Mouse (Mus musculus) thymus, postnatal 25 days (tissue): Measurements from ENCODE around the gene Pcsk6.
"Not testable (repeated sequence)": the region's sequence is repeated elsewhere in the genome, so short reads cannot be mapped to it uniquely, and the experiment has no call there.

Experiments used
- DNase-seq: peaks from one replicate; pipeline ENCODE4 v3.0.0; 2022

Pcsk6 gene

DNA sequence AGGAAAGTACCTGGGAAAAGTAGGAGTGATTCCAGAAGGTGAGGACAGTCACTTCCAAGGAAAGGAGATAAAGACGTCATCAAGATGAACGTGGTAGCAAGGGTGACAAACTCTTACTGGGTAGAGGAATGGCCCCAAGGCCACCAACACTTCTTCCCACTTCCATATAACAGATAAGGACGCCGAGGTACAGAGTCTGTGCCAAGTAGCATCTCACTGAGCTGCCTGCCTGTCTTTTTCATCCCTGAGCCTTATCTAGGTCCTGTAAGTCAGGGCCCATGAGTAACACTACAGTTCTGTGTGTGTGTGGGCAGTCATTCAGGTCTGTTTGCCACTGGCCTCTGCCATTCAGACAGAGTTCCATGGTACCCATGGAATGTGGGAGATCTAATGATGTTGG, 23.4 kb downstream of the Pcsk6 start:
- DNase-seq: no peak

DNA sequence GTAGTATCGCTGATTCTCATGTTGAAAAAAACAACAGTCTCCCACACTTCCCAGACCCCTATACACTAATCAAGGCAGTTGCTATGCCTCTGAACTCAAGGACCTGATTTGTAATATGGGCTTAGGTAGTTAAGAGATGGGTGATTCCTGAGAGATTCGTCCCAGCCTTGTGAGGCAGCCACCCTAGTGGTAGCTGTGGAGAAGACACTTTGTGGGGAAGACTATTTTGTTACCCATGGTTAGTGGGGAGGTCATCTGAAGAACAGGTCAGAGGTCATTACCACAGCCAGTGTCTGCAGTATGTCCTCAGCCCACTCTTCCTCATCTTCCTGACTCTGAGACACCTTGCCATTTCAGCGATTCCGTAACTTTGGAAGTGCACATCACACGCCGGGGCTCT, 24.3 kb downstream of the Pcsk6 start:
- DNase-seq: no peak

DNA sequence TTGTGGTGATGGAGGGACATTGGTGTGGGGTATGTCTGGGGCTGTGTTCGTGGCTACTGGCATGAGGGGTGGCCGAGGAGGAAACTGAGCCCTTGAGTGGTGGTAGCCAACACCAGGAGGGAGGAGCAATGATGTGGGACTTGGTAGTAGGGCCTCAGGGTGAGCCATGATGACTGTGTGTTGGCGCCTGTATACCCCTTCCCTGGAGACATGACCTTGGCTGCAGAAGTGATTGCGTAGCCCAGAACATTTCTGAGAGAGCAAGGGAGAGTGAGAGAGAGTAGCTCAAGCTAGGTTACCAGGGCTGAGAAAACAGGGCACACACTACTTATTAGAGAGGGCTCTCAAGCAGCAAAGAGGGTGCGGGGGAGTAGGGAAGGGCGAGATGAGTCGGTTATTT, 30.3 kb downstream of the Pcsk6 start:
- DNase-seq: no peak

DNA sequence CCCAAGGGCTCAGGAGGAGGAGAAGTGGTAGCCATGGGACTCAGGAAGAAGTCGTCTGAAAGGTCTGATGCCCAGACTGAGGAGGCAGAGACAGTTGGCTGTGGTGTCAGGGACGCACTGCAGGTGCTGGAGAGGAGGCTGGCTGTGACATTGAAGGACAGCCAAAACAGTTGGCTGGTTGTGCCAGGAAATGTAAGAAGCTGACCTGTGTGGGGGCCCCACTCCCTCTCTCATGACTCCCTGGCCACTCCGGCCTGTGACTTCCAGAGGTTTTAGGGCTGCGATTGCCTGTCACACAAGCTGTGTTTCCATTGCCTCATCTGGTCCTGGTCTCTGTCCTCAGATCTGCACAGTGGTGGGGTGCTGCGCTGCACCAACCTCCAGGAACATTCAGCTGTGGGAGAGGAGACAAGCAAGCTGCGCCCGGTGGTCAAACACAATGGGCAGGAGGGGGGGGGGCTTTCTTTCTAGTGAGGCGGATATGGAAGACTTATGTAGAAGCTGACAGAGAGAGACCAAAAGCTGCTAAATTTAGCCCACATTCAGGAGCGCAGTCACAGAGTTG, 30.8 kb downstream of the Pcsk6 start:
- DNase-seq: no peak

DNA sequence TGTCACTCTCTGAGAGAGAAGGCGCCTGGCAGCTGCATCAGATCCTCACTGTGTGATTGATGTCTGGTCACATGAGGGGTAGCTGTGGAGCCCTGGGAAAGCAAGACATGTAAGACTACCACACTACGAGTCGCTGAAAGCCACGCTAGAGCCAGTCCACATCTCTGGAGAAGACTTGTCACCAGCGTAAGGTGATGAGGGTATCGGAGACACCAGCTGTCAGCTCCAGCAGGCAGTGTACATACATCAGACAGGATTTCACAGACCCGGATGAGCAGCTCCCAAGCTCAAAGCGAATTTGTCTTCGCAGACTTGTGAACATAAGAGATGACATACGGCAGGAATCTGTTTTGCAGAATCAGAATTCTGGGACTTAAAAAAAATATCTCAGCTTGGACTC, 32.0 kb downstream of the Pcsk6 start:
- DNase-seq: no peak

DNA sequence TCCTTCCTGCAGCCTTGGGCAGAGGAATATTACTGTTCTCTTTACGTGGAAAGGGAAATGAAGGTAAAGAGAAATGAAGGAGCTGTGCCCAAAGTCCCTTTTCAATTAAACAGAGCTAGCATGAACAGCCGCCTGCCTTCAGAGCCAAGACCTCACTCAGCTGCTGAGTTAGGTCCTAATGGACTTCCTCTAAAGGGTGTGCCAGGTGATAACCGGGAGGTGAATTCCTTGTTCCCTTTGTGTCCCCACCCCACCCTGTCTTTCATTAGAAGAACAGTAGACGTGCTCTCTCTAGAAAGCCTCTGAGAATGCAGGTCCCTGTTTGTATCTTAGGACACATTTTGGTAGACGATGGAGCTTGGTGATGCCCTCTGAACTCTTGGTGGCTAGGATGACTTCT, 33.7 kb downstream of the Pcsk6 start:
- no peak for DNase-seq

DNA sequence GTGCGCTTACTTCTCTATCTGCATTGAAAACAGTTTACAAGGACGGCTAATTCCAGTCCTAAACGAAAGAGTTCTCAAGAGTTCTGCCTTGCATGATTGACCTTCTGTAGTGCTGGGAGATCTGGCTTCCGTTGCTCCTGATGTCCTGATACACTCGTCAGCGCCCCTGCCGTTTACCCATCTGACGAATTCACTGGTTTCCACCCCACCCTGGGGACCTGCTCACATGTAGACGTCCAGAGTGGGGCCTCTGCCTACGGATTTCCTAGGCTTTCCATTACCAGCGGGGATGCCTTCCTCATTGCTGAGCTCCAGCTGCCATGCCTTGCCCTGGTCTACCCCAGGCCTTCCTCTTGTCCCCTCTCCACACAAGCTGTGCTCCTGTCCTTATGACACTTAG, 39.7 kb downstream of the Pcsk6 start:
- no peak for DNase-seq

DNA sequence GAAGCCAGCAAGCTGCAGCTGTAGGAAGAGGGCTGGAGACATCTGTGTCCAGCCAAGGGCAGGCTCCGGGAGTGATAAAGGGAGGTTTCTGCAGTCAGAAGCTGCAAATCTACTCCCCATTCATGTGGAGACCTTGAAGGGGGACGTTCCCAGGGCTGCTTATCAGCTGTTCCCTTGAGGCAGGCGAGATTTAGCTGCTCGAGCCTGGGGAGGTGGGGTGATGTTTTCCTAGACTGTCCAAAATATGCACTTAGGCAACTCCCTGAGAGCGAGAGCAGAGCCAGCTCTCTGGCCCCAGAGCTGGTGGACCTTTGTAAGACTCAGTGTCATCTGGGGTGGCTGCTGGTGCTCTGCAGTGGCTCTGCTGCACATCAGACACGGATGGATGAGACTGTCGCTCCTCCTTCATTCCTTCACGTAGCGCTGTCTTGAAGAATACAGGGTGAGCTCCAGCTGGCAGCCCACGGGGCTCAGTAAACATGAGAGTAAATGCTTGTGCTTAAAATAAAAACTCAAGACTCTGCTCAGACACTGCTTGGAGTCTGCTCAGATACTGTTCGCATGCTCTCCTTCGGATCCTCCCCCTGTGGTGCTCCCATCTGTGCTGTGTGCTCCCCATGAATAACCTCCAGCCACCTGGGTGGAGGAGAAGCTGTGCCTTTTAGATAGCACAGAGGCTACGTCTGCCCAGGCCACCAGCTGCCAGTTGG, 41.1 kb downstream of the Pcsk6 start:
- no peak for DNase-seq

DNA sequence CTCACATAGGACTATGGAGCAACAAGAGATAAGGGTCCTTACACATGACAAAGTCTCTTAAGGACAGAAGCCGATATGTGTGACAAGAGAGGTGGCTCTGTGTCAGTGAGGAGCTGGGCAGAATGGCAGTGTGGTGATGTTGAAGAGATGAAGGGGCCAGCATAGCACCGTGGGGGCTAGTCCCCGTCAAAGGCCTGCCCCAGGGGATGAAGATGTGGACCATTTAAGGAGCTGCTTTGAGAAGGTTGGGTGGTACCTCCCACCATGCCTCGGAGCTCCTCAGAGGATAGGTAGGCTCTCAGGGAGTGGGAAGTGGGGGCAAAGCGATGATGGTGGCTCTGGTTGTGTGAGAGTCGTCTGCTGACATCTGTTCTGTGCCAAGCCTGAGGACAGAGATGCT, 41.9 kb downstream of the Pcsk6 start:
- no peak for DNase-seq

DNA sequence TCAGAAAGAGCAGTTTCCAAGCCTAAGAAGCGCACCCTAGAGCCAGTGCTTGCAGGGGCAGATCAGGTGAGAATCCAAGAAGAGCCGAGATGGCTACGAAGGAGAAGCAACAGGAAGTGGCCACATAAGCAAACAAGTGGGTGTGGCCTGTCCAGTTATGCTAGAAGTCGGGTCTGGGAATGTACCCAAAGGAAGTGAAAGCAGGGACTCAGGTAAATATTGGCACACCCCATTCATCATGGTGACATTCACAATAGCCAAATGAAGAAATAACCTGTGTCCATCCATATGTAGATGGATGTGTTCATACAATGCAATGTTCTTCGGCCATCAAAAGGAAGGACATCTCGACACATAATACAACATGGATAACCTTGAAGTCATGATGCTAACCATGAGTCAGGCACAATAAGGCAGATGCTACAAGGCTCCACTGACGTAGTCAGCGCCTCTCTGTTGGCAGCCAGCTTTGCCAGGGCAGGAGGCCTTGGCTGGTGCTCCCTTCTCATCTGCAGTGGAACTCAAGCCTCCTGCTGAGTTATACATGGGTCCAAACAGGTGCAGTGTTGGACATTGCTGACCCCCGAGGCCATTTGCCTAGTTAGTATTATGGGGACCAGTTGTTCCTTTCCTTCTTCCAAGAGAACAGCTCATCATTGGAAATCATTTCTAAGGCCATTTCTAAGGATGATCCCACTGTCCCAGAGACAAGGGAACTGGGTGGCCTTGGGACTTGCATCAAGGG, 45.2 kb downstream of the Pcsk6 start:
- DNase-seq: no peak

DNA sequence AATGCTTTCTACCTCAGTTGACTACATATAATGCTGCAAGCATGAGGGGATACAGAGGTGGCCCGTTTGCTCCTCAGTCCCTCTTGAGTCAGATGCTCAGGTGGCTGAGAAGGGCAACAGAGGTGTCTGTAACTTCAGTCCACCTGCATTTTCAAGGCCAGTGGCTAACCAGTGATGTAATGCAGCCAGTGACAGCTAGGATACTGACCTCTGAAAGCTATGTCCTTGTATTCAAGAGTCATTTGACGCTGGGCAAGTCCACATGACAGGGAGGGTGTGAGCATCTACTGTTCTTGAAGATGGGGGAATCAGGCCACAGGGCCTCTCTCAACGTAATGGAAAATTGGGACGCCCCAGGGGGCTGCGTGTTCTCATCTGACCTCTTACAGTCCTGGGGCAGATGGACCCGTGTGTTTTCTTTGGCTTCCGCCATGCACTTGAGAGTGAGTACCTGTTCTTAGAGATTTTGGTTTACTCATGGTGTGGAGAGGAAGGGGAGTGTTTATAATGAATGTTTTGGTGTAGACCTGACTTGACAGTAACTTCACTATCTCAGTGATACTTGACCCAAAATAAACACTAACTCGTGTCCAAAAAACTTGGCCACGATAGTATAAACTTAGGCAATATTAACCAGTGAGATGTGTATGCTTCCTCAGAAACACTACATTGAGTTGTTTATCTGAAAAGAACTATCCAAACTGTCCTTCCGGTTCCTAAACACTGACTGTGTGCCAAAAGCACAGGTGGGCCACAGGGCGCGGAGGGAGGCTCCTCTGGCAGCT, 48.0 kb downstream of the Pcsk6 start:
- DNase-seq: no peak

DNA sequence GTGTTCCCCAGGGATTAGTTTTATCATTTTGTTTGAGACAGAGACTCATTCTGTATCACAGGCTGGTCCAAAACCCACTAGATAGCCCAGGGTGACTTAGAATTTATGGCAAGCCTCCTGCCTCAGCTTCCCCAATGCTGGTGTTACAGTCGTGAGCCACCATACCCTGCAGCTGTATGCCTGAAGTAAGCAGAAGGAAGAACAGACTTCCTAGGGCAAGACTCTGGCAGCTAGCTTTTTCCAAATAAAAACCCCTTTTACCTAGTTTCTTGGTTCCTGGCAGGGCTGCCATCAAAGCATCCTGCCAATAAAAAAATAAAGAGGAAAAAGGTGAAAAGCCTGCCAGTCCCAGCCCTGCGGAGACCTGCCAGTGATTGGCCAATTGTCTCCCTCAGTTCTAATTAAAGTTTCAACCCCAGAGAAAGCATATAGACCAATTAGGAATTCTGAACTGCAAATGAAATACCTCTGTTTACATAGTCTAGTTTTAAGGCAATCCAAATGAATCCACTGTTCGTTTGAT, 51.6 kb downstream of the Pcsk6 start:
- DNase-seq: no peak

DNA sequence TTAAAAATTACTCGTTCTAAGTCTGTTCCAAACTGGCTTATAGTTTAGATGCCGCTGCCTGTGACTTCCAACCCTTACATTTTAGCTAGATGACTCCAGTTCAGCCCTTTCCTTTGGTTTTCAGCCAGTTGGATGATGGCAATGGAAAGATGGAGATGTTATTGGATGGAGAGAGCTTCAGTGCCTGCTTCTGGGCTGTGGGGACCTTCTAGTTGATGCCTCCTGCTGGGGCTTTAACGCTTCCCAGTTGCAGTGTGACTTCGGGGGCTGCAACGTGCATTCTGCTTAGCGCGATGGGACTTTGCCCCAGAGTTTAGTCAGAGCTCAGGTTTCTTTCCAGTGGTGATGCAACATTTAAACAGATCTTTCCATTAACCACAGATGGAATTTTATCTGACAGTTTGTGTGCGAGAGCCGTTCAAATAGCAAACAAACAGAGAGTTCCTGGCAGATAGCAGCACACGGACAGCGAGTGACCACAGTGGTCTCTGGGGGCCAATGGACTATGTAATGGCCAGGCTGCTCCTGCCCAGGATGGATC, 53.3 kb downstream of the Pcsk6 start:
- DNase-seq: no peak

DNA sequence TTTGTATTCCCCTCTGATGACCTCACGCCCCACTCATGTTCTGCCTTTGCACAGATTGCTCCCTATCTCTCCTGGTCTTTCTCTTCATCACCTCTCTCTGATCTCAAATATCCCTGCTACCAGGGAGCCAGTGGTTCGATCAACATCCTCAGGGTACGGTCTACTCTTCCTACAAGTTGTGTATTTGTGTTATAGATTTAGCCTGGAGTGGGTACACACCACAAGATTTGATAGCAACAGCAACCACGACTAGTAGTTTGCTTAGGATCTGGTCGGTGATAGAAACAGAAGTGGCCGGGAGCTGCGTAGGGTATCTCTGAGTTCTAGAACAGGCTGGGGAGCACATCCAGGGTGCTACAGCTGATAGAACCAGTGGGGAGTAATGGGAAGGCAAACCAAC, 54.3 kb downstream of the Pcsk6 start:
- no peak for DNase-seq

DNA sequence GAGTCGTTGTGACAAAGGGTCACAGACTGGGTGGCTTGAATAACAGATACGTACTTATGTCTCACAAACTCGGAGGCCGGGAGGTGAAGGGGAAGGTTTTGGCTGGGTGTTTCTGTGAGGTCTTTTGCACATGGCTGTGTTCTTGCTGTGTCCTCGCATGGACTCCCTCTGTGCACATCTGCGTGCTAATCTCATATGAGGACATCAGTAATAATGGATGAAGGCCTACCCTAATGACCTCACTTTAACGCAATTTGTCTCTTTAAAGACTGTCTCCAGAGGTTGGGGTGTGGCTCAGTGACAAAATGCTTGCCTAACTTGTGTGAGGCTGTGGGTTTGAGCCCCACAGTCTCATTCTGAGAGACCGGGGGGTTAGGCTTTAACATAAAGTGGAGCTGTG, 55.0 kb downstream of the Pcsk6 start:
- DNase-seq: no peak

DNA sequence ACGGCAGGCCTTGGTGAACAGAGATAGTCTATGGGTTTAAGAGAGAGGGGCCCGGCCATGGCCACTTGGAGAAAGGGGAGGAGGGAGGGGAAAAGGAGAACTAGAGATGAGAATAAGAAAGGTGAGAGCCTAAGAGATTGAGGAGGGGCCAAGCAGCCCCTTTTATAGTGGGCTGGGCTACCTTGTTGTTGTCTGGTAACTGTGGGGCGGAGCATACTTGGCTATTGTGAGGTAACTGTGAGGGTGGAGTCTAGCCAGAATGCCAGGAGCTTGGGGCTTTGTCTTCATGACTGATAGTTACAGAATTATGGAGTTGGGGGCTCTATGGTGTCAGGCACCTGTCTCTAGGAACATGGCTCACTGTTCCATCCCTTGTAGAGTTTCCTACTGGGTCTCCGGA, 56.9 kb downstream of the Pcsk6 start:
- no peak for DNase-seq

DNA sequence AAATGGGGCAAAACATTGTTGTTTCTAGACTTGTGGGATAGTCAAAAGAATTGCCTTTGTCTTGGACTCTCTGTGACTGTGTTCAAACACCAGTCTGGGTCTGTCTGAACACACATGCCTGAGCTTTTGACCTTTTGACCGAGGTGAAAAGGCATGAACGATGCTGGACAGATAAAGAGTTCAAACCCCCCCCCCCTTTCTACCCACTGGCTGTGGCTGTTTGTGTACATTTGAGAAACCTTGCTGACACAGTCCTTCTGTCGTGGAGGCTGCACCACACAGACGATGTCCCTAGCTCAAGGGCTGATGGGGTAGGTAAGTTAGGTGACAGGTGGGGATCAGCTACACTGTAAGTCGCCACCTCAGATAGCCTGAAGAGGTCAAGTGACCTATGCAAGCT, 67.9 kb downstream of the Pcsk6 start:
- DNase-seq: no peak

DNA sequence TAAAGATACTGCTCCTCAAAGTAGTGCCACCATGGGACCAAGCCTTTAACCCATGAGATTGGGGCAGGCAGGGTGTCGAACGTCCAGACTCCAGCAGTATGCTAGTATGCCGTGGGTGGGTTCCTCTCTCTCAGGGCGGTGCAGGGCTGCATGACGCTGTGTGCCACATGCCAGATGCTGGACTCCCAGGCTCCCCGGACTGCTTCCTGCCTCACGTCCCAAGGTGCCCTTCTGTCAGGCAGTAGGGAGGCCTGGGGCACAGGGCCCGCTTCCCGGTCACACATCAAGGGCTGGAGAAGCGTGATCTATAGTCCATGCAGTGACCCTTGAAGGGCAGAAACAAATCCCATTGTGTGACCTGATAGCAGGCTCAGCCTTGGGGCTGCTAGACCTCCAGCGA, 68.9 kb downstream of the Pcsk6 start:
- no peak for DNase-seq

DNA sequence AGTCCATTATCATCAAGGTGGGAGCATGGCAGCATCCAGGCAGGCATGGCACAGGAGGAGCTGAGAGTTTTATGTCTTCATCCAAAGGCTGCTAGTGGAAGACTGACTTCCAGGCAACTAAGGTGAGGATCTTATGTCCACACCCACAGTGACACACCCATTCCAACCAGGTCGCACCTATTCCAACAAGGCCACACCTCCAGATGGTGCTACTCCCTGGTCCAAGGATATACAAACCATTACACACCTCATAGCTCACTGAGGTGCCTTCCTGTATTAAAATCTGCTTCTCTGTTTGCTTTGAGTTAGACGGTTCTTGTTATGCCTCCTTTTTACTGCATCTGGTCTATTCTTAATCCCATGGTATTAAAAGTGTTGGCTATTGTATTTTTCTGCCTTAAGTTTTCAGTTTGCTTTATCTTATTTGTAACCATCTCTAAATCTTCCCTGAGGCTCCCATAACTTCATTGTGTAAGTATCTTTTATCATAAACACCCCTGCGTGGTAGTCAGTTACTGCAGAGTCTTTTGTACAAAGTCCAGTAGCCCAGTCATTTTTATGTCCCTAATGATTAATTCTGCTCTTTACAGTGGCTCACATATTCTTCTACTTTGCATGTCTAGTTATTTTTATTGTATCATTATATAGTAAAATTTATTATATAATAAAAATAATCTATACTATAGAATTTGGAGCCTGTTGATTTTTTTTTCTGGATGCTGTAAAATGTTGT, 72.9 kb downstream of the Pcsk6 start:
- not testable (repeated sequence) for DNase-seq

DNA sequence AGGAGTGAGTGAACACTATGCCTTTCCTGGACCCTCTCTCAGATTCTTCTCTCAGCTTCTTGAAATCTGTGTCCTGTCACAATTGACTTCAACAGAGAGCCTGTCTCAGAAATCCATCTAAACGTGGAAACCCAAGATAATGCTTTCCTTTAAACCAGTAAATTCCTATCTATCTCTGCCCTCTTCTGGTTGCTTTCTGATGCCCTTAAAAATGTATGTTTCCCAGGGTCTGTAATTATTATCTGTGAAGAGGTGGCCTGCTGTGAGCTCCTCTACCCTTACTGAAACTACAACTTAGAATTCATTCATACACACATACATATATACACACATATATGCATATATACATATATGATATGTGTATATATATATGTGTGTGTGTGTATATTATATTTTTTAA, 73.7 kb downstream of the Pcsk6 start:
- DNase-seq: no peak

DNA sequence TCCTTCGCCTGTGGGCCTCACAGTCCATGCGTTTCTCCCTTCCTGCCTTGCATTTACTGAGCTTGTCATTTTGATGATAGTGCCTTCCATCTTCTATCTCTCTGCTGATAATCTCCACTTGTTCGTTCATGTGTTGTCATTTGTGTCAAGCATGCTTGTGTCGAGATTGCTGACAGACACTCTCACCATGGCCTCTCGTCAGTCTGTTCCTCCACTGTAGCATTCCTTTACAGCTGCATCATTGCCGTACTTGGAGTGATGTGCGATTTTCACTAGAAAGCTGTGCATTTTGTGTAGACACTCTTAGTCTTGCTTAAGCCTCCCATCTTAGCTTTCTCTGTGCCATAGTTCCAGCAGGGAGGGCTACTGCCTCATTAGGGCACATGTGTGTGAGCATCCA, 79.5 kb downstream of the Pcsk6 start:
- no peak for DNase-seq

DNA sequence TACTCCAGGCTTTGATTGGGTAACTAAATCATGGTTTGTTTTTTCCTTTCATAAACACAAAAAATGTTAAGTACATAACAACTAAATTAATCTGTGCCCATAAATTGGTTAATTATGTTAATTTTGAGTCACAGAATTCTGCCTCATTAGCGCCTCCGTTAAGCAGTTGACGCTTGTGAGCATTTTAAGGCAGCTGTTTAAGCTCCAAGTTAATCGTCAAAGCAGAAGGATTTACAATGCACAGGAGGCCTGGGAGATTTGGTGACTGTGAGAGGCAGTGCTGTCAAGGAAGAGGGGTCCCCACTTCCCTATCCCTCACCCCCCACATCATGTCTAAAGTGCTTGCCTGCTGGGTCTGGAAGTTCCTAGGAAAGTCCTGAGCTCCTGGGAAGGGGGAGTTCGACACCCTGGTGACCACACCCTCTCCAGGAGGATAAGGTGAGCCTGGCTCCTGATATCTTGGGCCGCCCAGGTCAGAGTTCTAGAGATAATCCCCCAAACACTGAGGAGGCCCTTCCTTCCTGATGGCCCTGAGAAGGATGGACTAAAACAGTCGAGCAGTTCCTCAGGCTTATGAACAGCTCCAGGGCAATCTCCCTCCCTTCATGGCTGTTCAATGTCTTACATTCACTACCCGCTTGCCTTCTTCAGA, 83.9 kb downstream of the Pcsk6 start:
- no peak for DNase-seq
